Mouse (Mus musculus) MEL (cell line): Measurements from ENCODE around the gene Ier3. TPM values are rescaled to one million over a fixed set of nuclear protein-coding genes. Genes with fewer than 3 reads are reported as not detected.

Experiments used
- DNase-seq: peaks from one replicate; pipeline ENCODE4 v3.0.0; 2011; ENCODE audit warnings: low read depth, low spot score
- H3K27ac ChIP-seq: 2 replicates; pipeline ENCODE4 v1.5.1; 2012; ENCODE audit warnings: low read depth, mild to moderate bottlenecking, control low read depth, low read length, moderate library complexity; ENCODE audit not compliant: control insufficient read depth
- H3K27me3 ChIP-seq, 2 experiments: fragments of 150-350 bp in 1 of 2; sonication (generic) in 1 of 2; 2 replicates each; pipeline ENCODE4 v1.6.1; 2012; ENCODE audit warnings: low read length in 2 of 2, mild to moderate bottlenecking in 2 of 2, improper control_type of control experiment in 1 of 2, moderate library complexity in 1 of 2; ENCODE audit not compliant: insufficient read depth in 2 of 2, control insufficient read depth in 1 of 2
- H3K36me3 ChIP-seq, 2 experiments: 2 replicates each; pipeline ENCODE4 v1.6.1; 2012 to 2014; ENCODE audit warnings: low read length in 2 of 2, improper control_type of control experiment in 1 of 2, inconsistent platforms in 1 of 2, mild to moderate bottlenecking in 1 of 2; ENCODE audit not compliant: insufficient read depth in 2 of 2, control insufficient read depth in 1 of 2
- H3K4me1 ChIP-seq, 2 experiments: fragments of 150-350 bp in 1 of 2; sonication (generic) in 1 of 2; 2 replicates each; pipeline ENCODE4 v1.6.1; 2012; ENCODE audit warnings: low read length in 2 of 2, improper control_type of control experiment in 1 of 2, mild to moderate bottlenecking in 1 of 2; ENCODE audit not compliant: insufficient read depth in 2 of 2, control insufficient read depth in 1 of 2
- H3K4me3 ChIP-seq, 2 experiments: fragments of 150-350 bp in 1 of 2; sonication (generic) in 1 of 2; 2 replicates each; pipeline ENCODE4 v1.5.1; 2012; ENCODE audit warnings: low read depth in 2 of 2, low read length in 2 of 2, mild to moderate bottlenecking in 2 of 2, moderate library complexity in 2 of 2, control low read depth in 1 of 2, improper control_type of control experiment in 1 of 2; ENCODE audit not compliant: control insufficient read depth in 1 of 2, insufficient read depth in 1 of 2
- H3K79me2 ChIP-seq: 2 replicates; pipeline ENCODE4 v1.6.1; 2012; ENCODE audit warnings: mild to moderate bottlenecking, low read length, moderate library complexity; ENCODE audit not compliant: control insufficient read depth, poor library complexity, insufficient read depth
- H3K9ac ChIP-seq: 2 replicates; pipeline ENCODE4 v1.6.1; 2012; ENCODE audit warnings: low read depth, mild to moderate bottlenecking, control low read depth, low read length, moderate library complexity; ENCODE audit not compliant: control insufficient read depth, poor library complexity, severe bottlenecking
- H3K9me3 ChIP-seq: fragments of 150-350 bp; sonication (generic); replicated peaks from 2 replicates; pipeline ENCODE4 v1.6.1; 2012; ENCODE audit warnings: mild to moderate bottlenecking, low read length, improper control_type of control experiment, moderate library complexity; ENCODE audit not compliant: insufficient read depth
- CHD2 ChIP-seq: IDR thresholded peaks from 2 replicates; pipeline ENCODE4 v1.6.1; 2011; ENCODE audit warnings: low read length, improper control_type of control experiment
- CTCF ChIP-seq, 3 experiments: IDR thresholded peaks in 2 of 3; conservative IDR thresholded peaks in 1 of 3; 2 replicates each; pipeline ENCODE4 v1.5.1; 2011 to 2012; ENCODE audit warnings: low read length in 3 of 3, low read depth in 2 of 3, mild to moderate bottlenecking in 2 of 3, improper control_type of control experiment in 1 of 3, inconsistent platforms in 1 of 3, mixed read lengths in 1 of 3, moderate library complexity in 1 of 3; ENCODE audit not compliant: control insufficient read depth in 1 of 3, insufficient read depth in 1 of 3, poor library complexity in 1 of 3, severe bottlenecking in 1 of 3
- E2F4 ChIP-seq: IDR thresholded peaks from 2 replicates; pipeline ENCODE4 v1.6.1; 2011; ENCODE audit warnings: low read depth, low read length, improper control_type of control experiment, borderline replicate concordance
- ELF1 ChIP-seq: IDR thresholded peaks from 2 replicates; pipeline ENCODE4 v1.6.1; 2014; ENCODE audit warnings: low read depth, mild to moderate bottlenecking, inconsistent platforms, low read length, improper control_type of control experiment, moderate library complexity
- EP300 ChIP-seq, 2 experiments: IDR thresholded peaks; 2 replicates each; pipeline ENCODE4 v1.6.1; 2011; ENCODE audit warnings: improper control_type of control experiment in 2 of 2, low read length in 2 of 2, low read depth in 1 of 2, mild to moderate bottlenecking in 1 of 2
- ETS1 ChIP-seq: IDR thresholded peaks from 2 replicates; pipeline ENCODE4 v1.6.1; 2012; ENCODE audit warnings: low read depth, mild to moderate bottlenecking, inconsistent platforms, low read length, improper control_type of control experiment, moderate library complexity
- GATA1 ChIP-seq: IDR thresholded peaks from 2 replicates; pipeline ENCODE4 v1.6.1; 2011; ENCODE audit warnings: low read depth, low read length, improper control_type of control experiment
- JUND ChIP-seq: IDR thresholded peaks from 2 replicates; pipeline ENCODE4 v1.6.1; 2011; ENCODE audit warnings: low read depth, mild to moderate bottlenecking, improper control_type of control experiment, low read length
- KAT2A ChIP-seq: conservative IDR thresholded peaks from 2 replicates; pipeline ENCODE4 v1.6.1; 2012; ENCODE audit warnings: low read depth, low read length, improper control_type of control experiment, inconsistent platforms
- MAX ChIP-seq: IDR thresholded peaks from 2 replicates; pipeline ENCODE4 v1.6.1; 2011; ENCODE audit warnings: low read length, improper control_type of control experiment
- MAZ ChIP-seq: IDR thresholded peaks from 2 replicates; pipeline ENCODE4 v1.6.1; 2012; ENCODE audit warnings: low read depth, mild to moderate bottlenecking, inconsistent platforms, low read length, improper control_type of control experiment
- MYB ChIP-seq: IDR thresholded peaks from 2 replicates; pipeline ENCODE4 v1.6.1; 2011; ENCODE audit warnings: mild to moderate bottlenecking, low read depth, low read length, improper control_type of control experiment
- MYC ChIP-seq: IDR thresholded peaks from 2 replicates; pipeline ENCODE4 v1.6.1; 2011; ENCODE audit warnings: low read depth, mild to moderate bottlenecking, low read length, improper control_type of control experiment, moderate library complexity
- NELFE ChIP-seq: IDR thresholded peaks from 2 replicates; pipeline ENCODE4 v1.6.1; 2011; ENCODE audit warnings: low read depth, low read length, improper control_type of control experiment
- NRF1 ChIP-seq: IDR thresholded peaks from 2 replicates; pipeline ENCODE4 v1.6.1; 2014; ENCODE audit warnings: low read depth, mild to moderate bottlenecking, inconsistent platforms, low read length, improper control_type of control experiment, moderate library complexity; ENCODE audit not compliant: poor library complexity, insufficient read depth, severe bottlenecking
- POLR2A ChIP-seq, 2 experiments: IDR thresholded peaks; 2 replicates each; pipeline ENCODE4 v1.6.1; 2011 to 2012; ENCODE audit warnings: low read length in 2 of 2, mild to moderate bottlenecking in 2 of 2, control low read depth in 1 of 2, improper control_type of control experiment in 1 of 2, low read depth in 1 of 2, moderate library complexity in 1 of 2; ENCODE audit not compliant: control insufficient read depth in 1 of 2, insufficient read depth in 1 of 2, poor library complexity in 1 of 2
- POLR2AphosphoS5 ChIP-seq: IDR thresholded peaks from 2 replicates; pipeline ENCODE4 v1.6.1; 2012; ENCODE audit warnings: low read depth, borderline replicate concordance, mild to moderate bottlenecking, inconsistent platforms, low read length, moderate library complexity, mixed read lengths
- RAD21 ChIP-seq: IDR thresholded peaks from 2 replicates; pipeline ENCODE4 v1.6.1; 2011; ENCODE audit warnings: mild to moderate bottlenecking, low read depth, low read length, improper control_type of control experiment
- SMC3 ChIP-seq: IDR thresholded peaks from 2 replicates; pipeline ENCODE4 v1.6.1; 2011; ENCODE audit warnings: low read depth, low read length, improper control_type of control experiment
- TAL1 ChIP-seq: IDR thresholded peaks from 2 replicates; pipeline ENCODE4 v1.6.1; 2012; ENCODE audit warnings: mild to moderate bottlenecking, inconsistent platforms, low read length, moderate library complexity, mixed read lengths
- TBP ChIP-seq: IDR thresholded peaks from 2 replicates; pipeline ENCODE4 v1.8.0; 2011; ENCODE audit warnings: low read depth, low read length, improper control_type of control experiment
- TCF12 ChIP-seq: IDR thresholded peaks from 2 replicates; pipeline ENCODE4 v1.6.1; 2014; ENCODE audit warnings: low read depth, mild to moderate bottlenecking, inconsistent platforms, low read length, improper control_type of control experiment, moderate library complexity
- UBTF ChIP-seq: IDR thresholded peaks from 2 replicates; pipeline ENCODE4 v1.6.1; 2012; ENCODE audit warnings: low read depth, mild to moderate bottlenecking, inconsistent platforms, low read length, improper control_type of control experiment, moderate library complexity, borderline replicate concordance; ENCODE audit not compliant: insufficient read depth
- USF2 ChIP-seq, 2 experiments: IDR thresholded peaks; 2 replicates each; pipeline ENCODE4 v1.6.1; 2011 to 2012; ENCODE audit warnings: improper control_type of control experiment in 2 of 2, low read length in 2 of 2, borderline replicate concordance in 1 of 2, inconsistent platforms in 1 of 2, low read depth in 1 of 2, mild to moderate bottlenecking in 1 of 2; ENCODE audit not compliant: insufficient read depth in 1 of 2
- ZKSCAN1 ChIP-seq: IDR thresholded peaks from 2 replicates; pipeline ENCODE4 v1.6.1; 2012; ENCODE audit warnings: low read depth, mild to moderate bottlenecking, inconsistent platforms, low read length, improper control_type of control experiment, moderate library complexity
- ZMIZ1 ChIP-seq: IDR thresholded peaks from 2 replicates; pipeline ENCODE4 v1.6.1; 2012; ENCODE audit warnings: low read depth, mild to moderate bottlenecking, inconsistent platforms, low read length, improper control_type of control experiment, moderate library complexity
- polyA plus RNA-seq, 2 experiments: library from polyadenylated mRNA; stranded (reverse) in 1 of 2; unstranded in 1 of 2; fragments of >175 nt in 1 of 2; fragments of >200 nt in 1 of 2; gene quantifications; 2 replicates each; pipeline versions ENCODE4 v1.2.1 to v1.2.4; 2012; ENCODE audit warnings: low replicate concordance in 2 of 2, low read depth in 1 of 2; ENCODE audit not compliant: insufficient read length in 2 of 2, insufficient read depth in 1 of 2, missing spikeins in 1 of 2
- total RNA-seq: library from RNA; depleted of rRNA; stranded (reverse); fragments of 300-350 nt; gene quantifications from 2 replicates; pipeline ENCODE4 v1.2.3, GENCODE M21; 2012

Ier3 gene
- total and polyA plus RNA-seq, 3 experiments = 5.5 to 12.2 TPM; not detected in 1

DNA sequence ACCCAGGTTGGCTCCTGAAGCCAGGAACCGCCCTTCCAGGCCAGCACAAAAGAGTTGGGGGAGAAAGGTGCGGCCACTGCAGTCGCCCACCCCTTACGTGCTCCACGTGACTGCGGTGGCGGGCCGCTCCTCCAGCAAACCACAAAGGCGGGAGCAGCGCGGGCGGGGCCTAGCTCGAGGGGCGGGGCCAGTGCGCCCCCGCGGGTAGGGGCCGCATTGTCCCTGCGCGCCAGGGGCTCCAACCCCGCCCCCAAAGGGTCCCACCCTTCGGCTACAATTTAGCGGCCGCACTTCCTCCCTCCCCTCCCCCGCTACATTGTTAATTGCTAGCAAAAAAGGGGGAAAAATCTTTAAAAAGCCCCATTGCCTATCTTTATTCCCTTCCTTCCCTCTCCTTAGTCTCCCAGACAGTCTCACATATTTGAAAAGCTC is 15.5 kb downstream of the Ier3 start:
- no peak for TF ChIP-seq TCF12
- TF ChIP-seq GATA1 = no peak
- TF ChIP-seq MYC = no peak
- no peak for TF ChIP-seq ZKSCAN1
- TF ChIP-seq KAT2A = no peak
- no peak for TF ChIP-seq RAD21
- TF ChIP-seq POLR2A (IDR thresholded peaks at IDR 0.05; ENCODE audit: control insufficient read depth in 1 of 2, insufficient read depth in 1 of 2, low read depth in 1 of 2, low read length in 2 of 2, poor library complexity in 1 of 2) = peak in 1 of 2 experiments; percentile 70; a peak in 2 of 4 replicates
- TF ChIP-seq NELFE = no peak
- TF ChIP-seq POLR2AphosphoS5 = no peak
- no peak for TF ChIP-seq SMC3
- TF ChIP-seq USF2 (IDR thresholded peaks at IDR 0.05; ENCODE audit: borderline replicate concordance in 1 of 2, insufficient read depth in 1 of 2, low read depth in 1 of 2, low read length in 2 of 2) = 0 out of 4 replicates have a peak, but pooled peaks of 1 of the 2 experiments have one; percentile 8
- no peak for TF ChIP-seq E2F4
- no peak for TF ChIP-seq MYB
- no peak for TF ChIP-seq CHD2
- no peak for TF ChIP-seq JUND
- TF ChIP-seq UBTF = no peak
- no peak for TF ChIP-seq MAZ
- peak; percentile 69; the same call in 1 of the 2 replicates for TF ChIP-seq TBP
- no peak for TF ChIP-seq EP300 (IDR thresholded peaks at IDR 0.05; ENCODE audit: low read depth in 1 of 2, low read length in 2 of 2)
- 0 out of 6 replicates have a peak, but pooled peaks of 1 of the 3 experiments have one; percentile 2 for TF ChIP-seq CTCF (IDR thresholded peaks at IDR 0.05 in 2 of 3, conservative IDR thresholded peaks at IDR 0.05 in 1 of 3; ENCODE audit: control insufficient read depth in 1 of 3, insufficient read depth in 1 of 3, low read depth in 2 of 3, low read length in 3 of 3, poor library complexity in 1 of 3, severe bottlenecking in 1 of 3)
- no peak for TF ChIP-seq ZMIZ1
- no peak for TF ChIP-seq ELF1
- no peak for TF ChIP-seq NRF1
- no peak for TF ChIP-seq MAX
- no peak for TF ChIP-seq TAL1
- no peak for TF ChIP-seq ETS1
- TF ChIP-seq, all 39 proteins: peak for 4
- H3K79me2 ChIP-seq = peaks cover 42% of the 10 kb centered on the region
- H3K9ac ChIP-seq = peak overlapping the region; percentile 99
- H3K27ac ChIP-seq = peak overlapping the region; percentile 97
- H3K4me3 ChIP-seq = peak overlapping the region; percentile 84 to 99
- peaks cover 0 to 51% of the 10 kb centered on the region in 2 experiments for H3K4me1 ChIP-seq
- peaks cover 11 to 47% of the 10 kb centered on the region in 2 experiments for H3K36me3 ChIP-seq
- no peaks in the 10 kb centered on the region for H3K9me3 ChIP-seq
- H3K27me3 ChIP-seq = no peaks in the 10 kb centered on the region
- DNase-seq = peak; percentile 95
